Mouse (Mus musculus): Measurements from ENCODE around the gene Slc2a8. TPM values are rescaled to one million over a fixed set of nuclear protein-coding genes. Genes with fewer than 3 reads are reported as not detected.

Slc2a8 gene
- polyA plus RNA-seq, 1 experiment: 28.4 TPM

DNA sequence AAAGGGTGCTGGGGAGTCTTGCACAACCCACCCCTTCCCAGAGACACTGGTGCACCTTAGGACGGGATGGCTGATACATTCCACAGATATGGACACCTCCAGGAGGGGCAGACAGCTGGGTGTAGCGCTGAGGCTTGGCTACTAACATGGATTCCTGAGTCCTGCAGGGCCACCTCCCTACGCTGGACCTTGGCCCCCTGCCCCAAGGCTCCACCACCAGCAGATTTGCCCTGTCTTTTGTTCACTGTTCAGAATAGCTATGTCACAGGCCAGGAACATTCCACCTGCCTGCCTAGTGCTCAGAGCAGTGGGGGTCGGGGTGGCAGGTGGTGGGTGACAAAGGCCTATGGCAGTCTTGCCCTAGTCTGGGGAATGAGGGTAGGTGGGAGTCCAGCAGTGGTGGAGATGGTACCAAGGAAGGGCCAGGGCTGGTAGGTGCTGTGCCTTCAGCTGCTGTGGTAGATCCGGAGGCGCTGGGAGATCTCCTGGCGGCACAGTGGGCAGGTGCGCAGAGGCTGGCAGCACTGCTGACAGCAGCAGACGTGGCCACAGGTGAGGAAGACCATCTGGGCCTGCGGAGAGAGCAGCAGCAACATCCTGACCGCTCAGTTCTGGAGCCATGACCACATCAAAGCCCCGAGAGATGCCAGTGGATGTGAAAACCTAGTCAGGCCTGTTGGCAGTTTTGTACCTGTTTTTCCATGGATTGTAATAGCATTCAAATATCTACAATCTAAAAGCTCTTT is 55.4 kb downstream of the Slc2a8 start:
- peaks cover 73% of the 10 kb centered on the region for H3K36me3 ChIP-seq (replicated peaks; ENCODE audit: low read length)
- peaks cover 41% of the 10 kb centered on the region for H3K27me3 ChIP-seq (replicated peaks)
- TF ChIP-seq GATA1 (IDR thresholded peaks at IDR 0.05; ENCODE audit: borderline replicate concordance, low read length) (no peak), FLI1 (IDR thresholded peaks at IDR 0.05; ENCODE audit: low read length) (no peak)
- H3K9me3 ChIP-seq: no peaks in the 10 kb centered on the region
- no peak overlapping the region for H3K4me3 ChIP-seq (replicated peaks)
- peaks cover 11% of the 10 kb centered on the region; the same call in 1 of the 2 replicates for H3K4me1 ChIP-seq

- Histone ChIP-seq H3K27me3 (replicated peaks) (peaks cover 57% of the 10 kb centered on the region), H3K9me3 (no peaks in the 10 kb centered on the region), H3K36me3 (replicated peaks; ENCODE audit: low read length) (peaks cover 77% of the 10 kb centered on the region), H3K4me3 (replicated peaks) (no peak overlapping the region), H3K4me1 (peaks cover 11% of the 10 kb centered on the region; the same call in 1 of the 2 replicates)
- TF ChIP-seq FLI1 (IDR thresholded peaks at IDR 0.05; ENCODE audit: low read length) (no peak), GATA1 (IDR thresholded peaks at IDR 0.05; ENCODE audit: borderline replicate concordance, low read length) (no peak)
These were observed 57.5 kb downstream of the Slc2a8 start for GRCm38 (mm10) chr2:32924306-32924844.

- Histone ChIP-seq H3K4me1 (peaks cover 14% of the 10 kb centered on the region; the same call in 1 of the 2 replicates), H3K4me3 (replicated peaks) (peak overlapping the region; percentile 38), H3K9me3 (no peaks in the 10 kb centered on the region), H3K36me3 (replicated peaks; ENCODE audit: low read length) (peaks cover 77% of the 10 kb centered on the region), H3K27me3 (replicated peaks) (peaks cover 64% of the 10 kb centered on the region)
- TF ChIP-seq FLI1 (IDR thresholded peaks at IDR 0.05; ENCODE audit: low read length) (no peak), GATA1 (IDR thresholded peaks at IDR 0.05; ENCODE audit: borderline replicate concordance, low read length) (no peak)
These were observed 58.2 kb downstream of the Slc2a8 start for GRCm38 (mm10) chr2:32923551-32924250.

Other genes with a start within 250 kb of the Slc2a8 start
- gene 6330409D20Rik, start 241.1 kb downstream of the Slc2a8 start, polyA plus RNA-seq (2012; ENCODE audit: insufficient read depth, low replicate concordance): 3.0 TPM in 1 of 2 replicates, not detected in the other
- 30.1 and 93.0 TPM in 2 replicates for gene Tor2a, start 224.8 kb downstream of the Slc2a8 start, polyA plus RNA-seq (2012; ENCODE audit: insufficient read depth, low replicate concordance)
- gene Ttc16, start 206.4 kb downstream of the Slc2a8 start, polyA plus RNA-seq (2012; ENCODE audit: insufficient read depth, low replicate concordance): 0.03 and 1.9 TPM in 2 replicates
- gene Ptrh1, start 206.3 kb downstream of the Slc2a8 start, polyA plus RNA-seq (2012; ENCODE audit: insufficient read depth, low replicate concordance): 2.6 TPM in 1 of 2 replicates, not detected in the other
- not detected in 2 replicates for gene Cfap157, start 197.7 kb downstream of the Slc2a8 start, polyA plus RNA-seq (2012; ENCODE audit: insufficient read depth, low replicate concordance)
- gene Stxbp1, start 134.8 kb downstream of the Slc2a8 start, polyA plus RNA-seq (2012; ENCODE audit: insufficient read depth, low replicate concordance): 1.6 TPM in 1 of 2 replicates, not detected in the other
- gene Fam129b, start 106.0 kb downstream of the Slc2a8 start, polyA plus RNA-seq (2012; ENCODE audit: insufficient read depth, low replicate concordance): 19.5 and 38.4 TPM in 2 replicates
- gene Rpl12, start 20.5 kb downstream of the Slc2a8 start, polyA plus RNA-seq (2012; ENCODE audit: insufficient read depth, low replicate concordance): 796 and 1,818 TPM in 2 replicates
- 8.5 and 10.1 TPM in 2 replicates for gene Lrsam1, start 20.5 kb downstream of the Slc2a8 start, polyA plus RNA-seq (2012; ENCODE audit: insufficient read depth, low replicate concordance)
- gene Garnl3, start 149.6 kb upstream of the Slc2a8 start, polyA plus RNA-seq (2012; ENCODE audit: insufficient read depth, low replicate concordance): 0.06 TPM in 1 of 2 replicates, not detected in the other
- 0.28 TPM in 1 of 2 replicates, not detected in the other for gene Angptl2, start 234.0 kb upstream of the Slc2a8 start, polyA plus RNA-seq (2012; ENCODE audit: insufficient read depth, low replicate concordance)